Mouse (Mus musculus) bone marrow, adult 2 months (tissue): Measurements from ENCODE around the gene Rpl23.

Experiments
- CTCF ChIP-seq: fragments of 200-500 bp; IDR thresholded peaks from 2 replicates; pipeline ENCODE4 v1.5.1; 2011; ENCODE audit warnings: low read length, control low read depth; ENCODE audit not compliant: control insufficient read depth, insufficient read depth
- POLR2A ChIP-seq: fragments of 200-500 bp; IDR thresholded peaks from 2 replicates; pipeline ENCODE4 v1.6.1; 2011; ENCODE audit warnings: low read depth, mild to moderate bottlenecking, control low read depth, low read length, borderline replicate concordance; ENCODE audit not compliant: control insufficient read depth

DNA sequence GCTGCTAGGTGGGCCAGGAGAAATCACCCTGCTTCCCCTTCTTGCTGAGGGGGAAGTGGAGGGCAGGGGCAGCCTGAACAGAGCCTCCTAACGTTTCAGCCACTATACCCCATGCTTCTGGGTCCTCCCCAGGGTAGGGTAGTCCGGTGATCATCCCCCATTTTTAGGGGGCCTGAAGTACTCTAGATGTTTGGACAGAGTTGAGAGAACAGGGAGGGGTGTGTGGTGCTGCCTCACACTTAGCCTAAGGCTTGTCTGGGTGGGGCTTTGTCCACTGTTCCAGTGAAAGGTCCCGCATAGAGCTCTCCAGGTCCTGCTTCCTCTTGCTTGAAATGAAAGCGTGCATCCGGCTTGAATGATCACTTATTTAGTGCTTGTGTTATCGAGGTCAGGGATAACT is 48.3 kb upstream of the Rpl23 start:
- TF ChIP-seq CTCF (no peak), POLR2A (no peak)
